Mouse (Mus musculus): ENCODE results near the gene Aaas. TPM values are rescaled to one million over a fixed set of nuclear protein-coding genes. Genes with fewer than 3 reads are reported as not detected.
A peak's percentile ranks its signal among the peaks of the same experiment; 100 is the strongest.

Gene Aaas
- polyA plus RNA-seq, 1 experiment: 43.5 TPM

GRCm38 (mm10) chr15:102388942-102389341 lies 38.4 kb upstream of the Aaas start:
- H3K36me3 ChIP-seq (ENCODE audit: control insufficient read depth, insufficient read depth, low read length): no peaks in the 10 kb centered on the region
- H3K27ac ChIP-seq (ENCODE audit: control insufficient read depth, insufficient read depth, low read depth, low read length): no peak overlapping the region
- no peak for TF ChIP-seq CTCF (IDR thresholded peaks at IDR 0.05; ENCODE audit: control insufficient read depth, insufficient read depth, insufficient replicate concordance, low read depth, low read length)
- TF ChIP-seq POLR2A (IDR thresholded peaks at IDR 0.05; ENCODE audit: control insufficient read depth, low read depth, low read length): no peak
- no peak overlapping the region for H3K4me3 ChIP-seq (ENCODE audit: control insufficient read depth, low read depth, low read length)
- H3K4me1 ChIP-seq (ENCODE audit: control insufficient read depth, insufficient read depth, low read length): no peaks in the 10 kb centered on the region; the same call in 1 of the 2 replicates
- H3K27me3 ChIP-seq (ENCODE audit: control insufficient read depth, insufficient read depth, low read length): no peaks in the 10 kb centered on the region

- Histone ChIP-seq H3K4me1 (ENCODE audit: control insufficient read depth, insufficient read depth, low read length) (peaks cover 2% of the 10 kb centered on the region), H3K27me3 (ENCODE audit: control insufficient read depth, insufficient read depth, low read length) (no peaks in the 10 kb centered on the region), H3K36me3 (ENCODE audit: control insufficient read depth, insufficient read depth, low read length) (no peaks in the 10 kb centered on the region), H3K4me3 (ENCODE audit: control insufficient read depth, low read depth, low read length) (no peak overlapping the region), H3K27ac (ENCODE audit: control insufficient read depth, insufficient read depth, low read depth, low read length) (no peak overlapping the region)
- TF ChIP-seq POLR2A (IDR thresholded peaks at IDR 0.05; ENCODE audit: control insufficient read depth, low read depth, low read length): no peak
- TF ChIP-seq CTCF (IDR thresholded peaks at IDR 0.05; ENCODE audit: control insufficient read depth, insufficient read depth, insufficient replicate concordance, low read depth, low read length): no peak
These were observed 36.1 kb upstream of the Aaas start for GRCm38 (mm10) chr15:102386640-102387039.

DNA sequence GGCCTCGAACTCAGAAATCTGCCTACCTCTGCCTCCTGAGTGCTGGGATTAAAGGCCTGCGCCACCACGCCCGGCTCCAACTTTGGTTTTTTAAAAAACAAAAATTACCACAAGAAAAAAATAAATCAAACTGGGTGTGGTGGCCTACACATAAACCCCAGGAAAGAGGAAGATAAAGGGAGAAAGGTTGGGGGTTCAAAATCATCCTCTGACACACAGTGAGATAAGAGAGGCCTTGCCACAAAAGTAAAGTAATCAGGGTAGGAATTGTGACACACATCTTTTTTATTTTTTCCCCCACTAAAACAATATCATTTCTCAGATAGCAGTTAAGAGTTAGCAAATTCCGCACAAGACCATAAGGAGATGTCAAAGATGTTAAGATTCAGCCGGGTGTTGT lies 33.1 kb upstream of the Aaas start:
- Histone ChIP-seq H3K4me1 (ENCODE audit: control insufficient read depth, insufficient read depth, low read length) (peaks cover 2% of the 10 kb centered on the region), H3K27me3 (ENCODE audit: control insufficient read depth, insufficient read depth, low read length) (no peaks in the 10 kb centered on the region), H3K4me3 (ENCODE audit: control insufficient read depth, low read depth, low read length) (no peak overlapping the region), H3K36me3 (ENCODE audit: control insufficient read depth, insufficient read depth, low read length) (no peaks in the 10 kb centered on the region), H3K27ac (ENCODE audit: control insufficient read depth, insufficient read depth, low read depth, low read length) (no peak overlapping the region)
- TF ChIP-seq POLR2A (IDR thresholded peaks at IDR 0.05; ENCODE audit: control insufficient read depth, low read depth, low read length) (no peak), CTCF (IDR thresholded peaks at IDR 0.05; ENCODE audit: control insufficient read depth, insufficient read depth, insufficient replicate concordance, low read depth, low read length) (no peak)

DNA sequence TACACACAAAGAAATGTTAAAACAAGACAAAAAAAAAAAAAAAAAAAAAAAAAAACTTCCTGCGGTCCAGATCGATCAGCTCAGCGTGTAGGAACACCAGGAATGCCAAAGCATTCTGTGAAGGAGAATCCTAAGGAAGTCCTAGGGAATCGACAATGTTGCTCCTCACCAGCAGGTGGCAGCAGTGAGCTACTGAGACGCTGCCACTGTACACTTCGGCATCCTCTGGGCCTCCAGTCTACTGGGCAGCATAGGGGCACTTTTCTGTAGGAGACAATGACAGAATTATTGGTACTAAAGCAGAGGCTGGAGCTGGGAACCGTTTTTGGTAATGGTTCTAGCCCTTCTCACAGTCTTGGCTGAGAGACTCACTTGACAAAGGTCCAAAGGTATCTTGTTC lies 31.0 kb upstream of the Aaas start:
- H3K4me3 ChIP-seq (ENCODE audit: control insufficient read depth, low read depth, low read length): no peak overlapping the region
- no peaks in the 10 kb centered on the region for H3K36me3 ChIP-seq (ENCODE audit: control insufficient read depth, insufficient read depth, low read length)
- no peaks in the 10 kb centered on the region for H3K27me3 ChIP-seq (ENCODE audit: control insufficient read depth, insufficient read depth, low read length)
- peaks cover 10% of the 10 kb centered on the region for H3K4me1 ChIP-seq (ENCODE audit: control insufficient read depth, insufficient read depth, low read length)
- TF ChIP-seq POLR2A (IDR thresholded peaks at IDR 0.05; ENCODE audit: control insufficient read depth, low read depth, low read length): no peak
- TF ChIP-seq CTCF (IDR thresholded peaks at IDR 0.05; ENCODE audit: control insufficient read depth, insufficient read depth, insufficient replicate concordance, low read depth, low read length): peak; percentile 99
- peak overlapping the region; percentile 66; the same call in 1 of the 2 replicates for H3K27ac ChIP-seq (ENCODE audit: control insufficient read depth, insufficient read depth, low read depth, low read length)

- Histone ChIP-seq H3K4me3 (ENCODE audit: control insufficient read depth, low read depth, low read length) (no peak overlapping the region), H3K36me3 (ENCODE audit: control insufficient read depth, insufficient read depth, low read length) (no peaks in the 10 kb centered on the region), H3K27me3 (ENCODE audit: control insufficient read depth, insufficient read depth, low read length) (no peaks in the 10 kb centered on the region), H3K4me1 (ENCODE audit: control insufficient read depth, insufficient read depth, low read length) (peaks cover 10% of the 10 kb centered on the region), H3K27ac (ENCODE audit: control insufficient read depth, insufficient read depth, low read depth, low read length) (peak overlapping the region; percentile 34)
- TF ChIP-seq POLR2A (IDR thresholded peaks at IDR 0.05; ENCODE audit: control insufficient read depth, low read depth, low read length) (no peak), CTCF (IDR thresholded peaks at IDR 0.05; ENCODE audit: control insufficient read depth, insufficient read depth, insufficient replicate concordance, low read depth, low read length) (no peak)
These were observed 27.3 kb upstream of the Aaas start for GRCm38 (mm10) chr15:102377810-102378262.

DNA sequence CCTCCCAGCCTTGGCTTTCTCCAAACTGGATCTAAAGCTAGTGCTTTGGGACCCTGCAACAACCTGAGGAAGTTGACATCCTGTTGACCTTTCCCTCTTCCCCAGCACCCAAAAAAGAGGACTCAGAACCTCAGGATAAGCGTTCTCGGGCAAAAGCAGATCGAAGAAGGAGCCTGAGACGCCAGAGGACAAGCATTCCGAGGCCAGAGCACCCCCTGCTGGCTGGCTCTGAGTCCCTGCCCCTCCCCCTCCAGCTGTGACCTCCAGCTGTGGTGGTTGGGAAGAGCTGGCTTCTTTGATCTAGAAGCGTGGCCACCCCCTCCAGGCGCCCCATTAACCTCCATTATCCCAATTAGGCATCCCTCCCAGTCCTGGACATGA lies 26.6 kb upstream of the Aaas start:
- Histone ChIP-seq H3K27me3 (ENCODE audit: control insufficient read depth, insufficient read depth, low read length) (no peaks in the 10 kb centered on the region), H3K4me1 (ENCODE audit: control insufficient read depth, insufficient read depth, low read length) (peaks cover 10% of the 10 kb centered on the region), H3K27ac (ENCODE audit: control insufficient read depth, insufficient read depth, low read depth, low read length) (peak overlapping the region; percentile 61), H3K36me3 (ENCODE audit: control insufficient read depth, insufficient read depth, low read length) (no peaks in the 10 kb centered on the region), H3K4me3 (ENCODE audit: control insufficient read depth, low read depth, low read length) (peak overlapping the region; percentile 84)
- no peak for TF ChIP-seq POLR2A (IDR thresholded peaks at IDR 0.05; ENCODE audit: control insufficient read depth, low read depth, low read length)
- peak; percentile 59; the same call in 1 of the 2 replicates for TF ChIP-seq CTCF (IDR thresholded peaks at IDR 0.05; ENCODE audit: control insufficient read depth, insufficient read depth, insufficient replicate concordance, low read depth, low read length)

- Histone ChIP-seq H3K27me3 (ENCODE audit: control insufficient read depth, insufficient read depth, low read length) (no peaks in the 10 kb centered on the region), H3K4me1 (ENCODE audit: control insufficient read depth, insufficient read depth, low read length) (peaks cover 8% of the 10 kb centered on the region), H3K36me3 (ENCODE audit: control insufficient read depth, insufficient read depth, low read length) (no peaks in the 10 kb centered on the region), H3K27ac (ENCODE audit: control insufficient read depth, insufficient read depth, low read depth, low read length) (peak overlapping the region; percentile 61), H3K4me3 (ENCODE audit: control insufficient read depth, low read depth, low read length) (peak overlapping the region; percentile 84)
- no peak for TF ChIP-seq POLR2A (IDR thresholded peaks at IDR 0.05; ENCODE audit: control insufficient read depth, low read depth, low read length)
- no peak for TF ChIP-seq CTCF (IDR thresholded peaks at IDR 0.05; ENCODE audit: control insufficient read depth, insufficient read depth, insufficient replicate concordance, low read depth, low read length)
These were observed 26.0 kb upstream of the Aaas start for GRCm38 (mm10) chr15:102376453-102377162.

All from testis, adult 2 months (tissue).